Mouse (Mus musculus) mature B cell (primary cell): ENCODE measurements around the gene Fth1.
"Not testable (repeated sequence)": the region's sequence is repeated elsewhere in the genome, so short reads cannot be mapped to it uniquely, and the experiment has no call there.

Experiments used
- in situ Hi-C: fragments of 300-500 bp; cut with MboI; formaldehyde crosslinking; loops from 2 replicates; pipeline ENCODE4 v1.14.3; 2019

The Fth1 gene

GRCm38 (mm10) chr19:9980258-9980657 is at the start of gene Fth1:
TSS of gene Fth1 (plus strand) at chr19:9980598.
- in situ Hi-C loops = no loop called here

GRCm38 (mm10) chr19:9931167-9931607 is 49.2 kb upstream of the Fth1 start:
- in situ Hi-C loops = not testable (repeated sequence)

- in situ Hi-C loops = no loop called here
Observed at GRCm38 (mm10) chr19:9933908-9934307, 46.5 kb upstream of the Fth1 start.

GRCm38 (mm10) chr19:9936579-9936978 is 43.8 kb upstream of the Fth1 start:
- in situ Hi-C loops = no loop called here

- in situ Hi-C loops = no loop called here
Observed at GRCm38 (mm10) chr19:9937428-9937827, 43.0 kb upstream of the Fth1 start.

GRCm38 (mm10) chr19:9938156-9938823 is 42.1 kb upstream of the Fth1 start:
- in situ Hi-C loops = no loop called here

- in situ Hi-C loops = no loop called here
Observed at GRCm38 (mm10) chr19:9938824-9939303, 41.5 kb upstream of the Fth1 start.

GRCm38 (mm10) chr19:9939841-9940240 is 40.6 kb upstream of the Fth1 start:
- in situ Hi-C loops = no loop called here

GRCm38 (mm10) chr19:9940903-9941302 is 39.5 kb upstream of the Fth1 start:
- in situ Hi-C loops = no loop called here

- in situ Hi-C loops = no loop called here
Observed at GRCm38 (mm10) chr19:9941809-9942208, 38.6 kb upstream of the Fth1 start.

- in situ Hi-C loops = no loop called here
Observed at GRCm38 (mm10) chr19:9942539-9943533, 37.6 kb upstream of the Fth1 start.

GRCm38 (mm10) chr19:9945800-9946564 is 34.4 kb upstream of the Fth1 start:
- in situ Hi-C loops = no loop called here

- in situ Hi-C loops = no loop called here
Observed at GRCm38 (mm10) chr19:9946986-9947385, 33.4 kb upstream of the Fth1 start.

GRCm38 (mm10) chr19:9952390-9952789 is 28.0 kb upstream of the Fth1 start:
- in situ Hi-C loops = no loop called here

- in situ Hi-C loops = no loop called here
Observed at GRCm38 (mm10) chr19:9952912-9953311, 27.5 kb upstream of the Fth1 start.

GRCm38 (mm10) chr19:9954055-9954810 is 26.2 kb upstream of the Fth1 start:
- in situ Hi-C loops = no loop called here

GRCm38 (mm10) chr19:9954811-9955202 is 25.6 kb upstream of the Fth1 start:
- in situ Hi-C loops = no loop called here

- in situ Hi-C loops = no loop called here
Observed at GRCm38 (mm10) chr19:9955438-9955837, 25.0 kb upstream of the Fth1 start.

- in situ Hi-C loops = no loop called here
Observed at GRCm38 (mm10) chr19:9956624-9957388, 23.6 kb upstream of the Fth1 start.

- in situ Hi-C loops = no loop called here
Observed at GRCm38 (mm10) chr19:9957965-9958364, 22.4 kb upstream of the Fth1 start.
